Mouse (Mus musculus) erythroblast, embryonic 14.5 days (primary cell): ENCODE data around the gene Acta1.

Source experiments
- GATA1 ChIP-seq: IDR thresholded peaks from 2 replicates; pipeline ENCODE4 v1.6.1; 2012; ENCODE audit warnings: low read length, inconsistent platforms, mixed read lengths
- TAL1 ChIP-seq: IDR thresholded peaks from 3 replicates; pipeline ENCODE4 v1.6.1; 2012; ENCODE audit warnings: low read length, inconsistent platforms, mixed read lengths

- TF ChIP-seq GATA1 (no peak), TAL1 (no peak)
Measured at GRCm38 (mm10) chr8:123858941-123859647, 35.5 kb downstream of the Acta1 start.
